Mouse (Mus musculus): ENCODE data around the gene Hdgfl3. TPM values are rescaled to one million over a fixed set of nuclear protein-coding genes. Genes with fewer than 3 reads are reported as not detected.

The Hdgfl3 gene
- polyA plus RNA-seq, 1 experiment, result not detected

DNA sequence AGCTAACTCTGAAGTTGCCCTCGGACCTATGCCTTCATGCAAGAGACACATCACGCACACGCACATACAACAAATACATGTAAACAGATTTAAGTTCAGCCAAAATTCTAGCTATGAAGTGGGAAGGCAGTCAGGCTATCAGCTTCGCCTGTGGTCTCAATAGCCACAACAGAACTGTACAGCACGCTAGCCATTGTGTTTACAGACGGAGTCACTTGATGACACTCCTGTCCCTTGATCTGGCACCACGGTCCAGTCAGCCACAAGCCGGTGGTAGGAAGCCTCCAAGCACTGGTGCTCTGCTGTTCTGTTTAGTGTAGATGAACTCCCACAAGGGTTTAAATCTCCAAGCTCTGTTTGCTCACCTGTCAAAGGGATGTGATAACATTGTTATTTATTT is 88.3 kb downstream of the Hdgfl3 start:
- Histone ChIP-seq H3K27me3 (ENCODE audit: control insufficient read depth, insufficient read depth, insufficient read length) (peaks cover 14% of the 10 kb centered on the region), H3K4me3 (ENCODE audit: insufficient read depth, poor library complexity, severe bottlenecking) (no peak overlapping the region), H3K79me2 (ENCODE audit: control insufficient read depth, insufficient read depth) (no peaks in the 10 kb centered on the region), H3K36me3 (ENCODE audit: control insufficient read depth, insufficient read depth) (no peaks in the 10 kb centered on the region), H3K79me3 (ENCODE audit: low read depth) (no peaks in the 10 kb centered on the region), H3ac (ENCODE audit: control insufficient read depth, insufficient read length, low read depth) (no peak overlapping the region)
- no peak for TF ChIP-seq CEBPB (IDR thresholded peaks at IDR 0.05; ENCODE audit: low read depth)
- no peak for TF ChIP-seq MYOD1 (IDR thresholded peaks at IDR 0.05; ENCODE audit: control insufficient read depth, insufficient read length, low read depth)
- TF ChIP-seq MYOG (IDR thresholded peaks at IDR 0.05; ENCODE audit: control insufficient read depth, extremely low read depth, insufficient read length), result no peak
- no peak for TF ChIP-seq USF1 (IDR thresholded peaks at IDR 0.05; ENCODE audit: low read depth)
- no peak for TF ChIP-seq CTCF (IDR thresholded peaks at IDR 0.05; ENCODE audit: control insufficient read depth, insufficient read depth, insufficient read length)
- no peak for TF ChIP-seq FOSL1 (IDR thresholded peaks at IDR 0.05; ENCODE audit: insufficient read depth, low read length, poor library complexity, severe bottlenecking)

DNA sequence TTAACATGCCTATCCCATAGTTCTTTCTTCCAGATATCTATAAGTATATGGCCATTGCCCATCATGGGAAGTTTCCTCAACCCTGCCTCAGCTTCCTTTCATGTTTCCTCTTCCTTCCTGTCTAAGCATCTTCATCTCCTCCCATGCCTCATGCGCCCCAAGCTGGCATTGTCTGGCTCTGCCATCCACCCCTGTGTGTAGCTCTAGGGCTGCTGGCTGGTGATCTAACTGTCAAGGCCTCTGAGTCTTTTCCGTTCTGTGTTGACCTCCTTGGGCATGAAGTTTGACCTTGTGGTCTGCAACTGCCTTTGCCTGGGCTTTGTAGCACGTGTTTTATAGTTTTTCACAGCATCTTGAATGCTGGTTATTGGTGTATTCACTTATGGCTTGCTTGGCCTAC is 89.0 kb downstream of the Hdgfl3 start:
- no peak overlapping the region for H3K4me3 ChIP-seq (ENCODE audit: insufficient read depth, poor library complexity, severe bottlenecking)
- TF ChIP-seq MYOD1 (IDR thresholded peaks at IDR 0.05; ENCODE audit: control insufficient read depth, insufficient read length, low read depth) (no peak), CTCF (IDR thresholded peaks at IDR 0.05; ENCODE audit: control insufficient read depth, insufficient read depth, insufficient read length) (no peak), MAX (IDR thresholded peaks at IDR 0.05) (no peak)
- peaks cover 14% of the 10 kb centered on the region for H3K27me3 ChIP-seq (ENCODE audit: control insufficient read depth, insufficient read depth, insufficient read length)
- H3K79me3 ChIP-seq (ENCODE audit: low read depth), result no peaks in the 10 kb centered on the region
- H3K36me3 ChIP-seq (ENCODE audit: control insufficient read depth, insufficient read depth), result no peaks in the 10 kb centered on the region
- no peaks in the 10 kb centered on the region for H3K79me2 ChIP-seq (ENCODE audit: control insufficient read depth, insufficient read depth)
- no peak overlapping the region for H3ac ChIP-seq (ENCODE audit: control insufficient read depth, insufficient read length, low read depth)

DNA sequence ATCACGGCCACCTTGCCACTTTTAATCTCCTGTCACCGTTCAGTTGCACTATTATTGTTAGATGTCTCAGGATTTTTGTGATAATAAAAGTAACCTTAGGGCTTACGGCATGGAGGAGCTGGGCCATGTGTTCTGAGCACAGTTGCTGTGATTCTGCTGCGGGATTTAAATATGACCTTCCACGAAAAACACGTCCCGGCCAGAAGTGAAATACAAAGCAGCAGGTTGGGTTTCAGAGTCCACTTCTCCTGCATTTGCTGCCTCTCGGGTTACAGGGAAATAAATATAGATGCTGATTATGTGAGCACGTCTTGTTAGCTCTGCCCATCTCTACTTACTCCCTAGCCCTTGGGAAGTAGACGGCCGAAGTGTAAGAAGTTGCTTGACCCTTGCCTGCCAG is 89.5 kb downstream of the Hdgfl3 start:
- no peaks in the 10 kb centered on the region for H3K79me2 ChIP-seq (ENCODE audit: control insufficient read depth, insufficient read depth)
- H3K27me3 ChIP-seq (ENCODE audit: control insufficient read depth, insufficient read depth, insufficient read length), result peaks cover 16% of the 10 kb centered on the region
- no peaks in the 10 kb centered on the region for H3K79me3 ChIP-seq (ENCODE audit: low read depth)
- no peak overlapping the region for H3K4me3 ChIP-seq (ENCODE audit: insufficient read depth, poor library complexity, severe bottlenecking)
- no peak overlapping the region for H3ac ChIP-seq (ENCODE audit: control insufficient read depth, insufficient read length, low read depth)
- no peaks in the 10 kb centered on the region for H3K36me3 ChIP-seq (ENCODE audit: control insufficient read depth, insufficient read depth)
- TF ChIP-seq CEBPB (IDR thresholded peaks at IDR 0.05; ENCODE audit: low read depth) (no peak), MAX (IDR thresholded peaks at IDR 0.05) (no peak), CTCF (IDR thresholded peaks at IDR 0.05; ENCODE audit: control insufficient read depth, insufficient read depth, insufficient read length) (no peak), USF1 (IDR thresholded peaks at IDR 0.05; ENCODE audit: low read depth) (no peak), MYOG (IDR thresholded peaks at IDR 0.05; ENCODE audit: control insufficient read depth, extremely low read depth, insufficient read length) (no peak), MYOD1 (IDR thresholded peaks at IDR 0.05; ENCODE audit: control insufficient read depth, insufficient read length, low read depth) (no peak), FOSL1 (IDR thresholded peaks at IDR 0.05; ENCODE audit: insufficient read depth, low read length, poor library complexity, severe bottlenecking) (no peak)

DNA sequence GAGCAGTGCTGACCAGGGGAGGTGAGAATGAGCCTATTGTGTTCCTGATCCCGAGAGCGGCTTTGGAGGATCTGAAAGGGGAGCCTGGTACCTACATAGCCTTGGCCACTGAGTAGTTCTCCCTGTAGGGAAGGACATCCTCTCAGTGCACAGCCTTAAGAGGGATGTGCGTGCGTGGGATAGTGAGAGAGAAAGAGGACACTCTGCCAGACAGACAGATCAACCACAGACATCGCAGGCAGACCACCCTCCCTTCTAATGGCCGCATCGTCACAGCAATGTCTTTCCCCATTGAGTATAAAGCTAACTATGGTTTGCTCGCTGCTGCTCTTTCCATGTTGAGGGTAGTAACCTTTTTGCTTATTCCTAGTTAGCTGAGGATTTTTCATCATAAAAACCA is 90.4 kb downstream of the Hdgfl3 start:
- Histone ChIP-seq H3K79me2 (ENCODE audit: control insufficient read depth, insufficient read depth) (no peaks in the 10 kb centered on the region), H3K27me3 (ENCODE audit: control insufficient read depth, insufficient read depth, insufficient read length) (peaks cover 19% of the 10 kb centered on the region), H3K36me3 (ENCODE audit: control insufficient read depth, insufficient read depth) (no peaks in the 10 kb centered on the region), H3ac (ENCODE audit: control insufficient read depth, insufficient read length, low read depth) (no peak overlapping the region), H3K4me3 (ENCODE audit: insufficient read depth, poor library complexity, severe bottlenecking) (no peak overlapping the region), H3K79me3 (ENCODE audit: low read depth) (no peaks in the 10 kb centered on the region)
- TF ChIP-seq MYOG (IDR thresholded peaks at IDR 0.05; ENCODE audit: control insufficient read depth, extremely low read depth, insufficient read length), result no peak
- no peak for TF ChIP-seq CEBPB (IDR thresholded peaks at IDR 0.05; ENCODE audit: low read depth)
- no peak for TF ChIP-seq MYOD1 (IDR thresholded peaks at IDR 0.05; ENCODE audit: control insufficient read depth, insufficient read length, low read depth)
- no peak for TF ChIP-seq CTCF (IDR thresholded peaks at IDR 0.05; ENCODE audit: control insufficient read depth, insufficient read depth, insufficient read length)
- no peak for TF ChIP-seq FOSL1 (IDR thresholded peaks at IDR 0.05; ENCODE audit: insufficient read depth, low read length, poor library complexity, severe bottlenecking)
- TF ChIP-seq USF1 (IDR thresholded peaks at IDR 0.05; ENCODE audit: low read depth), result no peak
- no peak for TF ChIP-seq MAX (IDR thresholded peaks at IDR 0.05)

DNA sequence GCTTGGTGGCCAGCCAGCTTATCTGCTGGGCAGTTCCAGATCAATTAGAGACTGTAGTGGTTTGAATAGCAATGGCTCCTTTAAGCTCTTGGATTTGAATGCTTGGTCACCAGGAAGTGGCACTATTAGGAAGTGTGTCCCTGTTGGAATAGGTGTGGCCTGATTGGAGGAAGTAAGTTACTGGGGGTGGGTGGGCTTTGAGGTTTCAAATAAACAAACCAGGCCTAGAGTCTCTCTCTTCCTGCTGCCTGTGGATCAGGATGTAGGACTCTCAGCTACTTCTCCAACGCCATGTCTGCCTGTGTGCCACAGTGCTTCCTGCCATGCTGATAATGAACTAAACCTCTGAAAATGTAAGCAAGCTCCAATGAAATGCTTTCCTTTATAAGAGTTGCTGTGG is 91.3 kb downstream of the Hdgfl3 start:
- no peak overlapping the region for H3ac ChIP-seq (ENCODE audit: control insufficient read depth, insufficient read length, low read depth)
- TF ChIP-seq FOSL1 (IDR thresholded peaks at IDR 0.05; ENCODE audit: insufficient read depth, low read length, poor library complexity, severe bottlenecking) (no peak), USF1 (IDR thresholded peaks at IDR 0.05; ENCODE audit: low read depth) (no peak), MYOD1 (IDR thresholded peaks at IDR 0.05; ENCODE audit: control insufficient read depth, insufficient read length, low read depth) (no peak), CEBPB (IDR thresholded peaks at IDR 0.05; ENCODE audit: low read depth) (no peak), MAX (IDR thresholded peaks at IDR 0.05) (no peak), MYOG (IDR thresholded peaks at IDR 0.05; ENCODE audit: control insufficient read depth, extremely low read depth, insufficient read length) (no peak), CTCF (IDR thresholded peaks at IDR 0.05; ENCODE audit: control insufficient read depth, insufficient read depth, insufficient read length) (no peak)
- no peaks in the 10 kb centered on the region for H3K79me2 ChIP-seq (ENCODE audit: control insufficient read depth, insufficient read depth)
- H3K27me3 ChIP-seq (ENCODE audit: control insufficient read depth, insufficient read depth, insufficient read length), result peaks cover 16% of the 10 kb centered on the region
- no peaks in the 10 kb centered on the region for H3K36me3 ChIP-seq (ENCODE audit: control insufficient read depth, insufficient read depth)
- H3K79me3 ChIP-seq (ENCODE audit: low read depth), result no peaks in the 10 kb centered on the region
- H3K4me3 ChIP-seq (ENCODE audit: insufficient read depth, poor library complexity, severe bottlenecking), result no peak overlapping the region

DNA sequence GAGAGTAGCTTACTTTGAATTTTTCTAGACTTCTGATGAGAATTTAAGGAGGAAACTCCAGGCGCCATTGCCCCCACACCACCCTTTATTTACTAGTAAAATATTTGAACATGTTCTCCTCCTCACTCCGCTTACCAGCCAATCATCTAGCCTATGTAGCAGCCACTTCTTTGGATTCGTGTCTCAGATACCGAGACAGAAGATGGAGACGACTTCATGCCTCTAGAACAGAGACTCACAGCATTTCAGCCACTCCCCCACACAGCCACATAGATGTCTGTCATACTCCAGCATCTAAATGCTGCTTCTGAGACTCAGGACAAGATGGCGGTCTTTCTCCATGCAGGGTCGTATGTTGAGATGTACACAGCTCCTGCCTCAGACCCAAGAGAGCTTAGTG is 92.1 kb downstream of the Hdgfl3 start:
- no peaks in the 10 kb centered on the region for H3K36me3 ChIP-seq (ENCODE audit: control insufficient read depth, insufficient read depth)

More for the DNA sequence above, 92.1 kb downstream of the Hdgfl3 start:
- H3K4me3 ChIP-seq (ENCODE audit: insufficient read depth, poor library complexity, severe bottlenecking), result no peak overlapping the region
- H3ac ChIP-seq (ENCODE audit: control insufficient read depth, insufficient read length, low read depth), result no peak overlapping the region
- no peaks in the 10 kb centered on the region for H3K79me2 ChIP-seq (ENCODE audit: control insufficient read depth, insufficient read depth)
- H3K79me3 ChIP-seq (ENCODE audit: low read depth), result no peaks in the 10 kb centered on the region
- TF ChIP-seq MAX (IDR thresholded peaks at IDR 0.05) (no peak), USF1 (IDR thresholded peaks at IDR 0.05; ENCODE audit: low read depth) (no peak), MYOG (IDR thresholded peaks at IDR 0.05; ENCODE audit: control insufficient read depth, extremely low read depth, insufficient read length) (no peak), FOSL1 (IDR thresholded peaks at IDR 0.05; ENCODE audit: insufficient read depth, low read length, poor library complexity, severe bottlenecking) (no peak), CTCF (IDR thresholded peaks at IDR 0.05; ENCODE audit: control insufficient read depth, insufficient read depth, insufficient read length) (no peak), MYOD1 (IDR thresholded peaks at IDR 0.05; ENCODE audit: control insufficient read depth, insufficient read length, low read depth) (no peak), CEBPB (IDR thresholded peaks at IDR 0.05; ENCODE audit: low read depth) (no peak)
- peaks cover 13% of the 10 kb centered on the region for H3K27me3 ChIP-seq (ENCODE audit: control insufficient read depth, insufficient read depth, insufficient read length)

All from C2C12 (cell line).